Mouse (Mus musculus): ENCODE measurements around the gene P2rx4. TPM values are rescaled to one million over a fixed set of nuclear protein-coding genes. Genes with fewer than 3 reads are reported as not detected.
A peak's percentile ranks its signal among the peaks of the same experiment; 100 is the strongest.

P2rx4 gene
- total RNA-seq, 2 experiments from 2014 or later, result 3.8 to 5.3 TPM

- peak; percentile 18 for DNase-seq (ENCODE audit: low spot score)
Observed at GRCm38 (mm10) chr5:122702156-122702555, 5.2 kb upstream of the P2rx4 start.

GRCm38 (mm10) chr5:122703574-122703973 is 3.8 kb upstream of the P2rx4 start:
- no peak for DNase-seq (ENCODE audit: low spot score)

GRCm38 (mm10) chr5:122704571-122704970 is 2.8 kb upstream of the P2rx4 start:
- DNase-seq (ENCODE audit: low spot score), result no peak

- no peak for DNase-seq (ENCODE audit: low spot score)
Observed at GRCm38 (mm10) chr5:122705174-122705573, 2.2 kb upstream of the P2rx4 start.

- no peak for DNase-seq (ENCODE audit: low spot score)
Observed at GRCm38 (mm10) chr5:122706917-122707275, 448 bp upstream of the P2rx4 start.

GRCm38 (mm10) chr5:122708819-122709218 is 1.5 kb downstream of the P2rx4 start:
- no peak for DNase-seq (ENCODE audit: low spot score)

- DNase-seq (ENCODE audit: low spot score), result no peak
Observed at GRCm38 (mm10) chr5:122715723-122716122, 8.4 kb downstream of the P2rx4 start.

- DNase-seq (ENCODE audit: low spot score), result no peak
Observed at GRCm38 (mm10) chr5:122716793-122717192, 9.4 kb downstream of the P2rx4 start.

- DNase-seq (ENCODE audit: low spot score), result no peak
Observed at GRCm38 (mm10) chr5:122718400-122718799, 11.1 kb downstream of the P2rx4 start.

GRCm38 (mm10) chr5:122719168-122719567 is 11.8 kb downstream of the P2rx4 start:
- DNase-seq (ENCODE audit: low spot score), result no peak

- DNase-seq (ENCODE audit: low spot score), result no peak
Observed at GRCm38 (mm10) chr5:122725453-122725852, 18.1 kb downstream of the P2rx4 start.

- DNase-seq (ENCODE audit: low spot score), result peak; percentile 74
Observed at GRCm38 (mm10) chr5:122726068-122726467, 18.7 kb downstream of the P2rx4 start.

- DNase-seq (ENCODE audit: low spot score), result no peak
Observed at GRCm38 (mm10) chr5:122726595-122726994, 19.3 kb downstream of the P2rx4 start.

GRCm38 (mm10) chr5:122727096-122727495 is 19.8 kb downstream of the P2rx4 start:
- DNase-seq (ENCODE audit: low spot score), result no peak

- no peak for DNase-seq (ENCODE audit: low spot score)
Observed at GRCm38 (mm10) chr5:122730776-122731175, 23.4 kb downstream of the P2rx4 start.

- peak; percentile 69 for DNase-seq (ENCODE audit: low spot score)
Observed at GRCm38 (mm10) chr5:122731321-122731720, 24.0 kb downstream of the P2rx4 start.

- no peak for DNase-seq (ENCODE audit: low spot score)
Observed at GRCm38 (mm10) chr5:122731991-122732673, 24.8 kb downstream of the P2rx4 start.

GRCm38 (mm10) chr5:122733881-122734280 is 26.5 kb downstream of the P2rx4 start:
- no peak for DNase-seq (ENCODE audit: low spot score)

GRCm38 (mm10) chr5:122735853-122736252 is 28.5 kb downstream of the P2rx4 start:
- DNase-seq (ENCODE audit: low spot score), result no peak

- no peak for DNase-seq (ENCODE audit: low spot score)
Observed at GRCm38 (mm10) chr5:122736761-122737160, 29.4 kb downstream of the P2rx4 start.

GRCm38 (mm10) chr5:122743880-122744422 is 36.6 kb downstream of the P2rx4 start:
- no peak for DNase-seq (ENCODE audit: low spot score)

- DNase-seq (ENCODE audit: low spot score), result no peak
Observed at GRCm38 (mm10) chr5:122747950-122748349, 40.6 kb downstream of the P2rx4 start.

- DNase-seq (ENCODE audit: low spot score), result no peak
Observed at GRCm38 (mm10) chr5:122754477-122754876, 47.1 kb downstream of the P2rx4 start.

Measured in gastrocnemius, adult 18-20 months (tissue).